ENCODE assay signal across 12 mouse cellular contexts in the genomic region with DNA sequence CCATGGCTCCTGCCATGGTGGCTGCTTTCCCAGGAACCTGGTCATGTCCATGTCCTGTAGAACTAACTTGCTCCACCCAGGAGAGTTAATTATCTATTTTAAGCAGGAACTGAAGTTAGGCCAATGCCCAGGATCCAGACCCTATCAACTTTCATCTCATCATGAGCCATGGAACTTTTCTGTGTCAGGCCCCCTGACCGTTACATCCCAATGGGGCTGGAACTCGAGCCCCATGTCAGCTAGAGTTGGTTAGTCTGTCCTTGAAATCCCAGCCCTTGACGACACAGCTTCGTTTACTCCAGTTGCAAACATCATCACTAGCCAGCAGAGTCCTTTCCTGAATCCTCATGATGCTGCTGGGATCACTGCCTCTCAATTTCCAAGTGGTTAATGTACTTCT.
"Had no signal": no experiment of that assay in that cellular context is flagged by ENCODE, and none has a peak within 500 bp of the region (broad histone marks: within the 10 kb centered on the region; RNA-seq: fewer than 3 reads in every experiment).

No protein-coding gene starts in this region.

- DNase-seq: heart, adult 11 months; heart, adult 2 months; heart, postnatal 14 days; heart, postnatal 36 days; kidney, adult 11 months; kidney, adult 2 months; kidney, adult 9 months; kidney, postnatal 14 days; kidney, postnatal 36 days; layer of hippocampus, adult 9-11 months; layer of hippocampus, postnatal 36 days; left cerebral cortex, postnatal 4 days had no signal
